Mouse (Mus musculus) spleen, adult 10 weeks (tissue): Measurements from ENCODE around the gene Ccr10. TPM values are rescaled to one million over a fixed set of nuclear protein-coding genes. Genes with fewer than 3 reads are reported as not detected.

Experiments
- polyA plus RNA-seq: library from polyadenylated mRNA; stranded (reverse); fragments of 350-450 nt; fragmentation: Illumina TruSeq; extraction: RNeasy Lipid Tissue Mini Kit (QIAGEN cat#74804); gene quantifications from one replicate; pipeline ENCODE4 v1.2.3, GENCODE M21; 2015; ENCODE audit warnings: low replicate concordance; ENCODE audit not compliant: insufficient read depth

Gene Ccr10
- polyA plus RNA-seq: not detected

GRCm38 (mm10) chr11:101174851-101175628 is at the start of gene Ccr10:
Ccr10 (minus strand) TSS chr11:101175443.

GRCm38 (mm10) chr11:101170811-101171610 is 4.2 kb downstream of the Ccr10 start, which contains the start of gene Plekhh3:
Plekhh3 (minus strand) TSS chr11:101171351.

DNA sequence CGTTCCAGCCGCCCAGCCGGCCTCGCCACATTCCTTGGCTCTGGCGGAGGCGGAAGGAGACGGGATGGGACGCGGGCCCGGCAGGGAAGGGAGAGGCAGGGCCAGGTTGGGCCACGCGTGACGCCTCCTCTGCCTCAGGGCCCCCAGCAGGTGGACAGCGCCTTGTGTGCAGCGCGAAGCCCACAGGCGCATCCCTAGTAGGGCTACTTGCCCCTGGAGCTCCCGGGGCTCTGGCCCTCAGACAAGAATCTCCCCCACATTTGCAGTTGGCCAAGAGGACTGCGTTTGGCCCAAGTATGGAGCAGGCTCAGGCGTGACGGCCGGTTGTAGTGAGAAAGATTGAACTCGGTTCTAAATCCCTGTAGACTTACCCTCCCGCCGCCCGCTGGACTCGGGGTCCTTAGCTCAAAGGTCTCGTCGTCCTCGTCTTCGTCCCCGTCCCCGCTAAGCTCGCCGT is 4.9 kb downstream of the Ccr10 start, which contains the start of gene Cntnap1:
TSS of gene Cntnap1 (plus strand) at position 170 of the 457 bp plus-strand sequence.

GRCm38 (mm10) chr11:101155728-101156371 is 19.4 kb downstream of the Ccr10 start, which contains the start of gene Tubg2:
Tubg2 (plus strand) TSS chr11:101155907.

Other genes with a start within 250 kb of the Ccr10 start
- gene Stat3, start 235.9 kb downstream of the Ccr10 start, polyA plus RNA-seq: 99.4 TPM
- 27.5 TPM for gene Cavin1, start 204.6 kb downstream of the Ccr10 start, polyA plus RNA-seq
- gene Atp6v0a1, start 166.0 kb downstream of the Ccr10 start, polyA plus RNA-seq: 47.4 TPM
- 6.9 TPM for gene Naglu, start 105.4 kb downstream of the Ccr10 start, polyA plus RNA-seq
- 0.70 TPM for gene Hsd17b1, start 97.0 kb downstream of the Ccr10 start, polyA plus RNA-seq
- 10.9 TPM for gene Coasy, start 92.9 kb downstream of the Ccr10 start, polyA plus RNA-seq
- 64.9 TPM for gene Mlx, start 88.2 kb downstream of the Ccr10 start, polyA plus RNA-seq
- 5.5 TPM for gene Psmc3ip, start 80.0 kb downstream of the Ccr10 start, polyA plus RNA-seq
- 94.9 TPM for gene Retreg3, start 55.5 kb downstream of the Ccr10 start, polyA plus RNA-seq
- gene Tubg1, start 55.5 kb downstream of the Ccr10 start, polyA plus RNA-seq: 7.7 TPM
- 1.6 TPM for gene Tubg2, start 19.5 kb downstream of the Ccr10 start, polyA plus RNA-seq
- gene Cntnap1, start 4.9 kb downstream of the Ccr10 start, polyA plus RNA-seq: 0.69 TPM
- 0.40 TPM for gene Plekhh3, start 4.1 kb downstream of the Ccr10 start, polyA plus RNA-seq
- 58.1 TPM for gene Ezh1, start 51.0 kb upstream of the Ccr10 start, polyA plus RNA-seq
- gene Ramp2, start 70.6 kb upstream of the Ccr10 start, polyA plus RNA-seq: 39.4 TPM
- gene Vps25, start 78.3 kb upstream of the Ccr10 start, polyA plus RNA-seq: 112 TPM
- gene Wnk4, start 85.1 kb upstream of the Ccr10 start, polyA plus RNA-seq: 1.3 TPM
- 1.3 TPM for gene Cntd1, start 103.6 kb upstream of the Ccr10 start, polyA plus RNA-seq
- gene Coa3, start 103.7 kb upstream of the Ccr10 start, polyA plus RNA-seq: 44.5 TPM
- gene Becn1, start 126.8 kb upstream of the Ccr10 start, polyA plus RNA-seq: 156 TPM
- gene Psme3, start 140.8 kb upstream of the Ccr10 start, polyA plus RNA-seq: 225 TPM
- gene Aoc2, start 149.6 kb upstream of the Ccr10 start, polyA plus RNA-seq: 5.3 TPM
- gene Aoc3, start 155.2 kb upstream of the Ccr10 start, polyA plus RNA-seq: 1.8 TPM
- not detected for gene G6pc, start 192.1 kb upstream of the Ccr10 start, polyA plus RNA-seq
- 21.1 TPM for gene Aarsd1, start 242.2 kb upstream of the Ccr10 start, polyA plus RNA-seq
- gene Gm27029, start 249.4 kb upstream of the Ccr10 start, polyA plus RNA-seq: 0.90 TPM
- 12.0 TPM for gene Rundc1, start 249.6 kb upstream of the Ccr10 start, polyA plus RNA-seq
- 1.5 TPM for gene Ptges3l, start 249.9 kb upstream of the Ccr10 start, polyA plus RNA-seq